Comparison of ENCODE assay signal across 8 mouse cellular contexts in the genomic region with DNA sequence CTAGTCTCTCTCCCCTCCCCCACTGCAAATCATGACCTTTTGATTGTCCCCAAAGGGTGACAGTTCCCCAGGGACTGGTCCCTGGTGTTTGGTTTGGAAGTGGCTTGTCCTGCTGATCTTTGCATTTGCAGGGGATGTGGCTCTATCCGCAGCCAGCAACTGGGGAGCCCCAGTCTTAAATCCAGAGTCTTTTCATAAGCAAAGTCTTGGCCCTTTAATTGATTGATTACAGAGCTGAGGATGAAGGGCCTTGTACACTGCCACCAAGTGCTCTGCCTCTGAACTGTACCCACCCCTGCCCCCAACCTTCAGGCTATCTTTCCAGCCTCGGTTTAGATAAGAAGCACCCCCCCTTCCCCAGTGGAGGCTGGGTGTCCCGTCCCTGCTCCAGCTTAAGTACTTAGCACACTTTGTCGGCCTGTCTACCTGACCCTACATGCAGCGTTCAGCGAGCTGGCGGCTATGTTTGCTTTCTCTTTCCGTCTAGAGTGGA. TPM values are rescaled to one million over a fixed set of nuclear protein-coding genes. Genes with fewer than 3 reads are reported as not detected.
DNase-seq lines count a peak whose midpoint lies in the region; ATAC-seq and TF ChIP-seq lines count a peak whose summit lies in the region.

No protein-coding gene starts in this region.

- peak overlapping the region; percentile 94 for H3K27ac ChIP-seq in heart, embryonic 11.5 days (ENCODE audit: low read depth, low read length)
- H3K27ac ChIP-seq in limb, embryonic 15.5 days, result 0 out of 2 replicates have a peak overlapping the region, but pooled peaks have one; percentile 12
- H3K27ac ChIP-seq in cerebellum, adult 2 months (ENCODE audit: insufficient read depth, low read length), result no peak overlapping the region

- H3K36me3 ChIP-seq in heart, embryonic 11.5 days (ENCODE audit: control insufficient read depth, insufficient read depth, low read length), result no peaks in the 10 kb centered on the region
- no peaks in the 10 kb centered on the region for H3K36me3 ChIP-seq in limb, embryonic 15.5 days

- TF ChIP-seq CTCF in cerebellum, adult 2 months (IDR thresholded peaks at IDR 0.05; ENCODE audit: borderline replicate concordance, insufficient read depth, low read depth, low read length), result no peak

- H3K4me2 ChIP-seq in heart, embryonic 11.5 days, result peak overlapping the region; percentile 51
- no peak overlapping the region for H3K4me2 ChIP-seq in limb, embryonic 15.5 days

- TF ChIP-seq POLR2A in cerebellum, adult 2 months (IDR thresholded peaks at IDR 0.05; ENCODE audit: borderline replicate concordance, insufficient read depth, low read length), result no peak

- no peak overlapping the region; the same call in 1 of the 2 replicates for H3K4me3 ChIP-seq in heart, embryonic 11.5 days (ENCODE audit: low read depth, low read length)
- H3K4me3 ChIP-seq in limb, embryonic 15.5 days, result no peak overlapping the region
- no peak overlapping the region for H3K4me3 ChIP-seq in cerebellum, adult 2 months (replicated peaks; ENCODE audit: insufficient read depth, low read depth, low read length)

- H3K4me1 ChIP-seq in heart, embryonic 11.5 days (ENCODE audit: control insufficient read depth, insufficient read depth, low read length), result peaks cover 79% of the 10 kb centered on the region
- H3K4me1 ChIP-seq in limb, embryonic 15.5 days, result peaks cover 33% of the 10 kb centered on the region
- no peaks in the 10 kb centered on the region for H3K4me1 ChIP-seq in cerebellum, adult 2 months (ENCODE audit: control insufficient read depth, insufficient read depth, low read length)

- ATAC-seq in heart, embryonic 11.5 days (replicated peaks; ENCODE audit: insufficient number of reproducible peaks, low FRiP score, low TSS enrichment), result no peak
- no peak for ATAC-seq in limb, embryonic 15.5 days (ENCODE audit: insufficient number of reproducible peaks, low FRiP score, low TSS enrichment, low read depth)

- peak overlapping the region; percentile 48; the same call in 1 of the 2 replicates for H3K9ac ChIP-seq in heart, embryonic 11.5 days (ENCODE audit: low read depth, low read length)
- H3K9ac ChIP-seq in limb, embryonic 15.5 days, result no peak overlapping the region

- DNase-seq in heart, adult 11 months, result no peak
- DNase-seq in heart, postnatal 4 days, result peak; percentile 39
- DNase-seq in retina, embryonic 14.5 days (ENCODE audit: low spot score), result peak; percentile 35
- no peak for DNase-seq in cerebellum, adult 11-12 months
- no peak for DNase-seq in frontal cortex, postnatal 14 days (ENCODE audit: low spot score in 2 of 2)
- no peak for DNase-seq in cerebellum, adult 2 months

- H3K9me3 ChIP-seq in heart, embryonic 11.5 days (replicated peaks; ENCODE audit: control insufficient read depth, low read length), result no peaks in the 10 kb centered on the region
- H3K9me3 ChIP-seq in limb, embryonic 15.5 days, result no peaks in the 10 kb centered on the region

- 7% methylated on average over 8 of the region's 8 CpGs for WGBS in heart, embryonic 11.5 days (ENCODE audit: insufficient replicate concordance)
- 24% methylated on average over 8 of the region's 8 CpGs for WGBS in limb, embryonic 15.5 days
- 50% methylated on average over 8 of the region's 8 CpGs for WGBS in cerebellum, adult 2 months

- H3K27me3 ChIP-seq in heart, embryonic 11.5 days (ENCODE audit: control insufficient read depth, insufficient read depth, low read length), result no peaks in the 10 kb centered on the region
- H3K27me3 ChIP-seq in limb, embryonic 15.5 days, result peaks cover 16% of the 10 kb centered on the region
- 0 out of 2 replicates have a peak, but pooled peaks cover 2% of the 10 kb centered on the region for H3K27me3 ChIP-seq in cerebellum, adult 2 months (ENCODE audit: control insufficient read depth, insufficient read depth, low read length)

RNA-seq across cellular contexts. Expression of gene Llgl2, which starts 9.2 kb away (rescaled TPM):
- polyA plus RNA-seq in heart, embryonic 11.5 days (2014; fragmentation: Nextera tagmentation; extraction: Ambion mirVana), result 21.5 and 22.4 TPM in 2 replicates
- total RNA-seq in heart, postnatal 4 days (2021), result 10 to 100 TPM; 20.0 to 21.2 TPM
- 22.4 and 23.1 TPM in 2 replicates for polyA plus RNA-seq in limb, embryonic 15.5 days (2015; fragmentation: Nextera tagmentation; extraction: Ambion mirVana)
- 1.8 and 2.5 TPM in 2 replicates for polyA plus RNA-seq in cerebellum, adult 2 months (2012; rRNA removed)

RNA-seq across cellular contexts. Expression of gene Tsen54, which starts 18.5 kb away (rescaled TPM):
- polyA plus RNA-seq in heart, embryonic 11.5 days (2014; fragmentation: Nextera tagmentation; extraction: Ambion mirVana), result 20.8 TPM in 2 replicates
- 10 to 100 TPM; 13.0 to 14.2 TPM for total RNA-seq in heart, postnatal 4 days (2021)
- polyA plus RNA-seq in limb, embryonic 15.5 days (2015; fragmentation: Nextera tagmentation; extraction: Ambion mirVana), result 29.5 and 31.3 TPM in 2 replicates
- 21.1 and 25.0 TPM in 2 replicates for polyA plus RNA-seq in cerebellum, adult 2 months (2012; rRNA removed)

RNA-seq across cellular contexts. Expression of gene Caskin2, which starts 19.6 kb away (rescaled TPM):
- polyA plus RNA-seq in heart, embryonic 11.5 days (2014; fragmentation: Nextera tagmentation; extraction: Ambion mirVana), result 17.4 and 18.1 TPM in 2 replicates
- total RNA-seq in heart, postnatal 4 days (2021), result 10 to 100 TPM; 51.7 to 58.8 TPM
- polyA plus RNA-seq in limb, embryonic 15.5 days (2015; fragmentation: Nextera tagmentation; extraction: Ambion mirVana), result 16.5 and 17.9 TPM in 2 replicates
- polyA plus RNA-seq in cerebellum, adult 2 months (2012; rRNA removed), result 16.5 and 17.1 TPM in 2 replicates

RNA-seq across cellular contexts. Expression of gene Myo15b, which starts 25.1 kb away (rescaled TPM):
- polyA plus RNA-seq in heart, embryonic 11.5 days (2014; fragmentation: Nextera tagmentation; extraction: Ambion mirVana), result 0.06 and 0.39 TPM in 2 replicates
- total RNA-seq in heart, postnatal 4 days (2021), result under 1 TPM; 0.16 to 0.19 TPM
- 0.47 TPM in 2 replicates for polyA plus RNA-seq in limb, embryonic 15.5 days (2015; fragmentation: Nextera tagmentation; extraction: Ambion mirVana)
- 0.16 and 0.32 TPM in 2 replicates for polyA plus RNA-seq in cerebellum, adult 2 months (2012; rRNA removed)

Comparison
In these comparisons a context has a peak if more than half of its experiments do, and no peak if none do; other contexts are left out.
1. DNase-seq: peak in heart, postnatal 4 days (single experiment) and retina, embryonic 14.5 days (single experiment); none in heart, adult 11 months (single experiment), cerebellum, adult 11-12 months (single experiment), frontal cortex, postnatal 14 days (0 of 2) and cerebellum, adult 2 months (0 of 2).